Mouse (Mus musculus) embryonic fibroblast, embryonic 13.5 days (primary cell): ENCODE data around the gene Tmem92.

Experiments used
- CTCF ChIP-seq: IDR thresholded peaks from 2 replicates; pipeline ENCODE4 v1.5.1; 2011; ENCODE audit warnings: mild to moderate bottlenecking, control low read depth, low read length, moderate library complexity, borderline replicate concordance; ENCODE audit not compliant: insufficient read depth
- POLR2A ChIP-seq: IDR thresholded peaks from 2 replicates; pipeline ENCODE4 v1.6.1; 2011; ENCODE audit warnings: low read depth, mild to moderate bottlenecking, control low read depth, low read length, moderate library complexity

DNA sequence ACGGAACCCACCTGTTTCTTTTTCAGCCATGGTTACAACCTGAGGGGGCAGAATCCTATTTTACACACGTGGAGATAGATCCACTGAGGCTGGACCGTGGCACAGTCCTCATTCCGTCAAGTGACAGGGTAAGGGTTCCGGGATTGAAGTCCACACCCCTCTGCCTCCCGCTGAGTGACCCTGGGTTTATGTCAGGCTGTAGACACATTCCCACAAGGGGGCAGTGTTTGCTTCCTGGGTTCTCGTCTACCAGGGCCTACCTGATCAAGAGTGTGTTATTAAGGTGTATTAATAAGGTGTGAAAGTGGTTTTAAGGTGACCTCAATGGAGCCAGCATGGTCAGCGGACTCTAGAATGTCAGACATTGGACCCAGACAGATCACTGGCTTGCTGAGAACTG is 49.7 kb downstream of the Tmem92 start:
- TF ChIP-seq CTCF, result no peak
- TF ChIP-seq POLR2A, result no peak
